Mouse (Mus musculus) stomach, embryonic 14.5 days (tissue): ENCODE data around the gene 2010111I01Rik. TPM values are rescaled to one million over a fixed set of nuclear protein-coding genes. Genes with fewer than 3 reads are reported as not detected.

Source experiments
- ATAC-seq: fragments of 200-750 bp; cut with Nextera tagmentation; 2 replicates; pipeline ENCODE4 v1.8.0; 2017; ENCODE audit warnings: low read depth, moderate TSS enrichment; ENCODE audit not compliant: insufficient number of reproducible peaks, insufficient read depth, low FRiP score
- H3K27ac ChIP-seq: fragments of 300-500 bp; sonication (generic); 2 replicates; pipeline ENCODE4 v1.5.1; 2014; ENCODE audit warnings: mild to moderate bottlenecking, low read length, moderate library complexity, mixed read lengths
- H3K27me3 ChIP-seq: fragments of 300-500 bp; sonication (generic); 2 replicates; pipeline ENCODE4 v1.6.1; 2014; ENCODE audit warnings: low read length, control low read depth, mixed read lengths; ENCODE audit not compliant: control insufficient read depth, insufficient read depth
- H3K36me3 ChIP-seq: fragments of 300-500 bp; sonication (generic); 2 replicates; pipeline ENCODE4 v1.6.1; 2014; ENCODE audit warnings: mild to moderate bottlenecking, control low read depth, low read length, moderate library complexity, mixed read lengths; ENCODE audit not compliant: control insufficient read depth, insufficient read depth
- H3K4me1 ChIP-seq: fragments of 300-500 bp; sonication (generic); 2 replicates; pipeline ENCODE4 v1.6.1; 2014; ENCODE audit warnings: low read length, control low read depth, mixed read lengths; ENCODE audit not compliant: control insufficient read depth, insufficient read depth
- H3K4me2 ChIP-seq: fragments of 300-500 bp; sonication (generic); replicated peaks from 2 replicates; pipeline ENCODE4 v1.6.1; 2014; ENCODE audit warnings: low read depth, low read length, control low read depth
- H3K4me3 ChIP-seq: fragments of 300-500 bp; sonication (generic); 2 replicates; pipeline ENCODE4 v1.5.1; 2014; ENCODE audit warnings: low read depth, low read length, control low read depth
- H3K9ac ChIP-seq: fragments of 300-500 bp; sonication (generic); replicated peaks from 2 replicates; pipeline ENCODE4 v1.6.1; 2014; ENCODE audit warnings: low read depth, mild to moderate bottlenecking, control low read depth, low read length, moderate library complexity, mixed read lengths
- H3K9me3 ChIP-seq: fragments of 300-500 bp; sonication (generic); 2 replicates; pipeline ENCODE4 v1.6.1; 2016; ENCODE audit warnings: low read depth, low read length, control low read depth; ENCODE audit not compliant: control insufficient read depth
- WGBS: fragments of 180-500 bp; shearing (Covaris S2); extraction: QIAGEN DNeasy Blood & Tissue Kit; methylation state at CpG from one replicate; pipeline ENCODE4 v1.1.7; 2014; 5-methylcytosine and 5-hydroxymethylcytosine counted together
- polyA plus RNA-seq: library from polyadenylated mRNA; unstranded; fragments of >200 nt; fragmentation: Nextera tagmentation; extraction: Ambion mirVana; gene quantifications from 2 replicates; pipeline ENCODE4 v1.2.1, GENCODE M21; 2014

Gene 2010111I01Rik
- polyA plus RNA-seq, 1 experiment from 2014 or later: 140 TPM

DNA sequence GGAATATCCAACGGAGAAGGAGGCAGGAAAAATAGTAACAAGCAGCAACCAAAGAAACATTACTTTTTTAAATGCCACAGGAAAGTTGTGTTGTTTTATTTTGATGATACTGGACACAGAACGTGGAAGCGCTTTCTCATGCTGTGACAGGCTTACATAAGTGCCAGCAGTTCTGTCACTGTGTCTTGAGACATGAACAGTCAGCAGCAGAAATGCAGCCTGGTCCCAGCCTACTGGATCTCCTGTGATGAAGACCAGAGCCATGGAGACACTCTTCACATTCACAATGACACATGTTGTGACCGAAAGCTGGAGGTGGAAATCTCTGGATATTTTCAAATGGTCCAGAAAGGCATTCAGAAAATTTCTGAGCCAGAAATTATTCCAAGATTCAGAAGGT lies 157.1 kb downstream of the 2010111I01Rik start:
- Histone ChIP-seq H3K4me1 (0 out of 2 replicates have a peak, but pooled peaks cover 3% of the 10 kb centered on the region), H3K4me2 (no peak overlapping the region), H3K9ac (no peak overlapping the region), H3K9me3 (no peaks in the 10 kb centered on the region), H3K27me3 (no peaks in the 10 kb centered on the region), H3K4me3 (no peak overlapping the region), H3K27ac (no peak overlapping the region), H3K36me3 (no peaks in the 10 kb centered on the region)
- 65% methylated on average over 4 of the region's 4 CpGs for WGBS
- ATAC-seq: no peak

- Histone ChIP-seq H3K36me3 (no peaks in the 10 kb centered on the region), H3K27ac (no peak overlapping the region), H3K4me3 (no peak overlapping the region), H3K9ac (no peak overlapping the region), H3K9me3 (peaks cover 7% of the 10 kb centered on the region), H3K27me3 (no peaks in the 10 kb centered on the region), H3K4me2 (no peak overlapping the region), H3K4me1 (no peaks in the 10 kb centered on the region)
- no peak for ATAC-seq
- WGBS: 61% methylated on average over 3 of the region's 3 CpGs
Observed at GRCm38 (mm10) chr13:63126206-63126605, 161.5 kb downstream of the 2010111I01Rik start.

DNA sequence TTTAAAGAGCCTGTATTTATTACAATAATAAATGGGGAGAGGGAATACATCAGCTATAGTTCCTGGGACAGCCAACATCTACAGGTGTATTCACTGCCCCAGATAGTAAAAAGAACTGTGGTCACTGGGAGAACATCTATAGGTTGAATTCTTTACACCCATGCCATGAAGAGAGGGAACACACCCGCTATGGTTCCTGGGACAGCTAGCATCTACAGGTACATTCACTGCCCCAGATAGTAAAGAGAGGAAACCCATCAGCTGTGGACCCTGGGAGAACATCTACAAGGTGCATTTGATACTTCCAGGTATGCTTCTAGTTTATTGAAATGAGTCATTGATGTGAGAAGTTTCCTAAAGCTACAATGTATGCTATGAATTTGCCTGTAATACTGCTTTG lies 162.8 kb downstream of the 2010111I01Rik start:
- Histone ChIP-seq H3K9me3 (peaks cover 7% of the 10 kb centered on the region), H3K27ac (no peak overlapping the region), H3K27me3 (no peaks in the 10 kb centered on the region), H3K36me3 (no peaks in the 10 kb centered on the region), H3K4me1 (no peaks in the 10 kb centered on the region), H3K9ac (no peak overlapping the region), H3K4me3 (no peak overlapping the region), H3K4me2 (no peak overlapping the region)
- 97% methylated on average over 1 of the region's 1 CpGs for WGBS
- no peak for ATAC-seq

GRCm38 (mm10) chr13:63134879-63135421 lies 170.3 kb downstream of the 2010111I01Rik start:
- Histone ChIP-seq H3K9me3 (no peaks in the 10 kb centered on the region), H3K4me3 (no peak overlapping the region), H3K4me1 (peaks cover 4% of the 10 kb centered on the region; the same call in 1 of the 2 replicates), H3K4me2 (no peak overlapping the region), H3K27me3 (no peaks in the 10 kb centered on the region), H3K36me3 (no peaks in the 10 kb centered on the region), H3K9ac (no peak overlapping the region), H3K27ac (no peak overlapping the region)
- 80% methylated on average over 5 of the region's 5 CpGs for WGBS
- ATAC-seq: no peak

- Histone ChIP-seq H3K9me3 (no peaks in the 10 kb centered on the region), H3K4me2 (no peak overlapping the region), H3K36me3 (no peaks in the 10 kb centered on the region), H3K4me1 (peaks cover 4% of the 10 kb centered on the region; the same call in 1 of the 2 replicates), H3K27ac (no peak overlapping the region), H3K27me3 (no peaks in the 10 kb centered on the region), H3K9ac (no peak overlapping the region), H3K4me3 (no peak overlapping the region)
- no peak for ATAC-seq
- 68% methylated on average over 7 of the region's 7 CpGs for WGBS
Observed at GRCm38 (mm10) chr13:63135994-63136393, 171.3 kb downstream of the 2010111I01Rik start.

- H3K9ac ChIP-seq: no peak overlapping the region
- peaks cover 4% of the 10 kb centered on the region; the same call in 1 of the 2 replicates for H3K4me1 ChIP-seq
- no peak for ATAC-seq
- H3K4me3 ChIP-seq: no peak overlapping the region
- no peaks in the 10 kb centered on the region for H3K9me3 ChIP-seq
- 71% methylated on average over 1 of the region's 1 CpGs for WGBS
- no peaks in the 10 kb centered on the region for H3K27me3 ChIP-seq
- no peak overlapping the region for H3K27ac ChIP-seq
- H3K4me2 ChIP-seq: no peak overlapping the region
- H3K36me3 ChIP-seq: no peaks in the 10 kb centered on the region
Observed at GRCm38 (mm10) chr13:63136775-63137174, 172.1 kb downstream of the 2010111I01Rik start.

DNA sequence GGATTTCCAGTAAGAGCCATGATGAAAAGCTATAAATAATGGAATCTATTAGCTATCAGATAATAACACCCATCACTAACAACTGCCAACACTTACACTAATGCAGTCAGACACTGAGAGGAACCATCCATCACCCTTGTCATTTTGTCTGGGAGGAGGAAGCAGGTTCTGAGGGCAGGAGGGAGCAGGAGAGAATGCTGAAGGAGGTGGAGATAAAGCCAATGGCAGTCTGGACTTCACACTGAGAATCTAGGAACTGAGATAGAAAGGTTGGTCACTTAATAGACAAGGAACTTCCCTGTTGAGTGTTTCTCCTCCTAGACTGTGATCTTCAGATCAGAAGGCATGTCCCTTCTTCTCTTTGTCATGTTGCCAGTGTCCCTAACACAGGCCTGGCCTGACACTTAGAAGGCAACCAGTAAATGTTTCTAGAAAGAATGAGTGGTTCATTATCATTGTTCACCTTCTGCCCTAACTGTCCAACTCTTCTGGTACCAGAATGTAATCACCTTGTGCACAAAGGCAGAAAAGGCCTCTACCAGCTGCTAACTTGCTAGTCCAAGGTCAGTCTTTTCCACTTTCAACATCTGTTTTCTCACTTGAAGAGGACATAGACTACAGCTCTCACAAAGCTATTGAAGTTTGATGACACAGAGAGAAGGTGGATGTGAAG lies 173.8 kb downstream of the 2010111I01Rik start:
- Histone ChIP-seq H3K9me3 (no peaks in the 10 kb centered on the region), H3K36me3 (no peaks in the 10 kb centered on the region), H3K4me2 (no peak overlapping the region), H3K4me3 (no peak overlapping the region), H3K27ac (no peak overlapping the region), H3K4me1 (peaks cover 4% of the 10 kb centered on the region; the same call in 1 of the 2 replicates), H3K9ac (no peak overlapping the region), H3K27me3 (no peaks in the 10 kb centered on the region)
- ATAC-seq: no peak

DNA sequence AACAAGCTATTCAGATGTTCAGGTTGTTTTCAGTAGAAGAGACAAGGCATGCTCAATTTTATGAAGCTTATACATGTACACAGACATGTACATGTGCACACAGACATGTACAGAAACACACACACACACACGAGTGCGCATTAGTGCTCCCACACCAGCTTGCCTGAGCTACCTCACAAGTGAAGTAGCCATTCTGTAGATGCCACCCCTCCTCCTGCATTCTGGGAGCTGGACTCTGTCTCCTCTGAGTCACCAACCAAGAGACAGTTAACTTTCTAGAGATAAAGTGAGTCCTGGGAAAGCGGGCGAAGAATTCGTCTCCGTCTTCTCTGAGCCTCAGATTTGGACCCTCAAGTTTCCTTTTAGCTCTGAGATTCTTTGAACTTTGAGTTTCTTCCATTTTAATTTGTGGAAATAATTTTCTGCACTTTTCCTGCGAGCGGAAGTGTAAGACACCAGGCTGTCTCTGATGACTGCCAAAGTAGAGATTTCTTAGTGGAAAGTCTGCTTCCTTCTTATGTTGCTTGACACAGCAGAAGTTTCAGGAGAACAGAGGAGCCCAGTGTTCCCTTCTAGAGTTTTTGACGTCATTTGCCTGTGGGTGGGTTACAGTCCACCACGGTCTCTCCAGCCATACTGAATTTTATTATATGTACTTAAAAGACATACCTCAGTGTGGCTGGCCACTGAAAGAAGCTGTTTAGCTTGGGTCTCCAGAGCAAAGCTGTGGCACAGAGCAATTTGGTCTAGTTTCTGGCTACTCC lies 175.0 kb downstream of the 2010111I01Rik start:
- ATAC-seq: no peak
- Histone ChIP-seq H3K4me2 (no peak overlapping the region), H3K4me1 (peaks cover 4% of the 10 kb centered on the region; the same call in 1 of the 2 replicates), H3K4me3 (no peak overlapping the region), H3K36me3 (no peaks in the 10 kb centered on the region), H3K9ac (no peak overlapping the region), H3K27me3 (no peaks in the 10 kb centered on the region), H3K27ac (no peak overlapping the region), H3K9me3 (no peaks in the 10 kb centered on the region)
- 87% methylated on average over 10 of the region's 10 CpGs for WGBS
